Mouse (Mus musculus) liver, adult 2 months (tissue): ENCODE measurements around the gene Vmn1r45.

ENCODE experiments used
- CTCF ChIP-seq: fragments of 200-500 bp; IDR thresholded peaks from 2 replicates; pipeline ENCODE4 v1.5.1; 2011; ENCODE audit warnings: low read depth, low read length, control low read depth
- POLR2A ChIP-seq: fragments of 200-500 bp; IDR thresholded peaks from 2 replicates; pipeline ENCODE4 v1.6.1; 2011; ENCODE audit warnings: low read length, control low read depth; ENCODE audit not compliant: insufficient read depth; ENCODE audit errors: extremely low read depth

DNA sequence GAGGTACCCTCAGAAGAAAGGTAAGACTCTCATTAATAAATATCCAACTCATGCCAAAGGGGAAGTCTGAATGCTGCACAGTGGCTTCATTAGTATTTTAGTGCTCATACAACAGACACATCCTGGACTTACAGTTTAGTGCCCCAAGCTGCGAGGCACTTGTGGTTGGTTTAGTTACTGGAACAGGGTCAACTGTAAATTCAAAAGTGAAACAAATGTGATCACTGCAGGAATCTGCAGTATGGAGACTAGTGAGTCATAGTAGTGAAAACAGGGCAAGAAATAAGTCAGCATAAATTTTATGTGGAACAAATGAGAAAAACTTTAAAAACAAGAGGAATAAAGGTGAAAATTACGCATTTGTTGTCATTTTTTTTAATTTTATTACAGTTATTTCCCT, 13.2 kb upstream of the Vmn1r45 start:
- TF ChIP-seq CTCF = no peak
- TF ChIP-seq POLR2A = no peak
